Mouse (Mus musculus) heart, embryonic 10.5 days (tissue): ENCODE measurements around the gene Gse1. TPM values are rescaled to one million over a fixed set of nuclear protein-coding genes. Genes with fewer than 3 reads are reported as not detected.

Source experiments
- DNase-seq: peaks from one replicate; pipeline ENCODE4 v3.0.0-alpha.2; 2017; ENCODE audit warnings: low spot score
- H3K27ac ChIP-seq: fragments of 300-500 bp; sonication (generic); 2 replicates; pipeline ENCODE4 v1.5.1; 2016; ENCODE audit warnings: mild to moderate bottlenecking
- H3K27me3 ChIP-seq: fragments of 300-500 bp; sonication (generic); 2 replicates; pipeline ENCODE4 v1.6.1; 2016; ENCODE audit warnings: mild to moderate bottlenecking; ENCODE audit not compliant: poor library complexity, insufficient read depth, severe bottlenecking
- H3K36me3 ChIP-seq: fragments of 300-500 bp; sonication (generic); 2 replicates; pipeline ENCODE4 v1.6.1; 2016; ENCODE audit warnings: mild to moderate bottlenecking, moderate library complexity
- H3K4me1 ChIP-seq: fragments of 300-500 bp; sonication (generic); 2 replicates; pipeline ENCODE4 v1.6.1; 2016; ENCODE audit warnings: mild to moderate bottlenecking
- H3K4me3 ChIP-seq: fragments of 300-500 bp; sonication (generic); 2 replicates; pipeline ENCODE4 v1.5.1; 2016; ENCODE audit warnings: mild to moderate bottlenecking, moderate library complexity
- H3K9me3 ChIP-seq: fragments of 300-500 bp; sonication (generic); 2 replicates; pipeline ENCODE4 v1.6.1; 2016; ENCODE audit warnings: mild to moderate bottlenecking, moderate library complexity
- WGBS: fragments of 180-500 bp; shearing (Covaris S2); methylation state at CpG from one replicate; pipeline ENCODE4 v1.1.7; 2016; 5-methylcytosine and 5-hydroxymethylcytosine counted together
- polyA plus RNA-seq: library from polyadenylated mRNA; unstranded; fragments of >200 nt; fragmentation: Nextera tagmentation; extraction: Ambion mirVana; gene quantifications from 2 replicates; pipeline ENCODE4 v1.2.1, GENCODE M21; 2016

Gene Gse1
- polyA plus RNA-seq, 1 experiment from 2014 or later, result 13.7 TPM

DNA sequence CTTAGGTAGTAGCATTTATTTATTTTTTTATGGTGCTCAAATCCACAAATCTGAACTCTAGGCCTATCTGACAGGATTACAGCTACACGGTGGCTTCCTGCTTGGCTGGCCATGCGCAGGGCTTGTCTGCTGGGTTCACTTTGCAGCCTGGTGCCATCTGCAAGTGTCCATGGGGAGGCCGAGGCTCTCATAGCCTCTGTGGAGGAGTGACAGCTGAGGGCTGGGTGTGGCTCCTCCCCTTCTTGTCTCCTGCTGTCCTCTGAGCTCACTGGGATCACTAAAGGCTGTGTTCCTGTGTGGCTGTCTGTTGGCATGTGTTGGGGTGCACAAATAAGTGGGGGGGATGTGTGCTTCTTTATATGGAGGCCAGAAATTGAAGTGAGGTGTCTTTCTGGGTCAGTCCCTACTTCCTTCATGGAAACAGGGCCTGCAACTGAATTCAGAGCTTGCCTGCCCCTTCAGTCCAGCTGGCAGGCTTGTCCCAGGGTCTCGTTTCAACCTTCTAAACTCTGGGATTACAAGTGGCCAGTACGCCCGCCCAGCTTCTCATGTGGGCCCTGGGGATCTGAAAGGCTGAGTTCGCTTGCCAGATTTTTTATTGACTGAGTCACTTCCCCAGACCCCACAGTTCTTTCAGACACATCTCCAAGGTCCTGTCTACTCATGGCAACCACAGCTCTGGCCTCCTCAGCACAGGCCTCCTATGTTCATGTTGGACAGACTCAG, 12.7 kb upstream of the Gse1 start:
- Histone ChIP-seq H3K4me3 (no peak overlapping the region), H3K4me1 (peaks cover 78% of the 10 kb centered on the region), H3K27me3 (no peaks in the 10 kb centered on the region), H3K36me3 (no peaks in the 10 kb centered on the region), H3K9me3 (no peaks in the 10 kb centered on the region), H3K27ac (peak overlapping the region; percentile 75)
- no peak for DNase-seq
- WGBS, result 49% methylated on average over 7 of the region's 7 CpGs

GRCm38 (mm10) chr8:120216855-120217830, 11.1 kb upstream of the Gse1 start:
- peaks cover 80% of the 10 kb centered on the region for H3K4me1 ChIP-seq
- no peaks in the 10 kb centered on the region for H3K36me3 ChIP-seq
- no peaks in the 10 kb centered on the region for H3K27me3 ChIP-seq
- WGBS, result 12% methylated on average over 13 of the region's 13 CpGs
- no peaks in the 10 kb centered on the region for H3K9me3 ChIP-seq
- peak overlapping the region; percentile 79 for H3K27ac ChIP-seq
- H3K4me3 ChIP-seq, result 0 out of 2 replicates have a peak overlapping the region, but pooled peaks have one; percentile 20
- peak; percentile 89 for DNase-seq

DNA sequence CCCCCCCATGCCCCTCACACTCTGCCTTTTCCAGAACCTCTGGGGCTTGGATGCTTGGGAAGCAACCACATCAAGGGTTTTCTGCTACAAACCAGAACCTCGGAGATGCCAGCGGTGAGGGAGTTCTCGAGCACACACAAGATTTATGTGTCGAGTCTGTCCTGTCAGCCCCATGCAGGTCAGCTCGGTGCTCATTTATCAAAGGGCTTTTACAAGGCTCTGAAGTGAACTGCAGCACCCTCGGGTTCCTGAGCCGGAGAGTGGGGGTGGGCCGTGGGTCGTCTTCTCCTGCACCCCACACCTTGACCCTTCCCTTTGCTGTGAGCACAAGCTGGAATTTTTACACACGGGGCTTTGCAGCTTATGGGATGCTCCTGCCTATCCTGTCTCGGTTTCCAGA, 5.7 kb upstream of the Gse1 start:
- 62% methylated on average over 11 of the region's 11 CpGs for WGBS
- no peak overlapping the region for H3K4me3 ChIP-seq
- peak overlapping the region; percentile 26; the same call in 1 of the 2 replicates for H3K27ac ChIP-seq
- DNase-seq, result no peak
- H3K36me3 ChIP-seq, result no peaks in the 10 kb centered on the region
- no peaks in the 10 kb centered on the region for H3K9me3 ChIP-seq
- H3K4me1 ChIP-seq, result peaks cover 85% of the 10 kb centered on the region
- H3K27me3 ChIP-seq, result peaks cover 10% of the 10 kb centered on the region; the same call in 1 of the 2 replicates

DNA sequence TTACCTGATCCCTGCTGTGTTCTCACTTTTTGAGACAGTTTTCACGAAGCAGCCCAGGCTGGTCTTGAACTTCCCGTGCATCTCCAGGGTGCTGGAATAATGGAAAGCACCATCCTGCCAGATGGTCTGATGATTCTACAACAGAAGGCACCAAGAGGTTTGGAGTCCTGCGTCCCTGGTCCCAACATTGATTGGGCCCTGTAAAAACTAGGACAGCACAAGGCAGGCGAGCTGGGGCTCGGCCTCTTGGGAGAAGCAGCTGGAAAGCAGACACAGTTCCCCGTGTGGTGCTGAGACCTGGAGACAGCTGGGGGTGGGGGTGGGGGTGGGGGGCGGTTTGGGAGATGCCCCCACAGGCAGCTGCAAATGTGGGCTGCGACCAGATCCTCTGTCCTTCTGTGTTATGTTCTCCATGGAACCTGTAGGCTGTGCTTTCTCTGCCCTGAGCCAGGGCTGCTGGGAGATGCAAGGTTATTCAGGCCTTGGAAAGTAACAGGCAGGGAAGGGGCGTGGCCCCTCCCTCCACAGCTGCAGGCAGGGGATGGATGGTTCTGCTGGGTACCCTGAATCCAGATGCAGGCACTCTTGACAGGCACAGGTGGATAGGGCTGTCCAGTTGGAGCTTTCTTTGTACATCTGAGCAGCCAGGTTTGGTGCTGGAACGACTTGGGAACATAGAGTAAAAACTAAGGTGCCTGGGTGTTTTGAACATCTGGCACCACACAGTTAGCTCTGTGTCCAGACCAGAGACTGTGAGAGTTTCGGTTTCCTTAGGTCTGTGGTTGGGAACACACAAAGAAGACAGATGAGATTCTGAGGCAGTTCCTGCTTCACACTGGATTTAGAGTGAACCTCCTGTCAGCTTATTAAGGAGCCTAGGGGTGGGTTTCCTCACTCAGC, 3.5 kb upstream of the Gse1 start:
- no peak for DNase-seq
- Histone ChIP-seq H3K36me3 (no peaks in the 10 kb centered on the region), H3K4me1 (peaks cover 87% of the 10 kb centered on the region), H3K4me3 (no peak overlapping the region), H3K9me3 (no peaks in the 10 kb centered on the region), H3K27ac (peak overlapping the region; percentile 44), H3K27me3 (peaks cover 22% of the 10 kb centered on the region)
- 51% methylated on average over 11 of the region's 11 CpGs for WGBS

- Histone ChIP-seq H3K27me3 (peaks cover 30% of the 10 kb centered on the region), H3K27ac (peak overlapping the region; percentile 44)
These were observed 2.7 kb upstream of the Gse1 start for GRCm38 (mm10) chr8:120225421-120226151.

GRCm38 (mm10) chr8:120226700-120227577, 1.3 kb upstream of the Gse1 start:
- 49% methylated on average over 5 of the region's 5 CpGs for WGBS
- H3K27ac ChIP-seq, result peak overlapping the region; percentile 88
- DNase-seq, result no peak

More at GRCm38 (mm10) chr8:120225421-120226151, 2.7 kb upstream of the Gse1 start:
- Histone ChIP-seq H3K9me3 (no peaks in the 10 kb centered on the region), H3K36me3 (no peaks in the 10 kb centered on the region), H3K4me3 (no peak overlapping the region), H3K4me1 (peaks cover 87% of the 10 kb centered on the region)
- 55% methylated on average over 10 of the region's 10 CpGs for WGBS
- DNase-seq, result no peak

DNA sequence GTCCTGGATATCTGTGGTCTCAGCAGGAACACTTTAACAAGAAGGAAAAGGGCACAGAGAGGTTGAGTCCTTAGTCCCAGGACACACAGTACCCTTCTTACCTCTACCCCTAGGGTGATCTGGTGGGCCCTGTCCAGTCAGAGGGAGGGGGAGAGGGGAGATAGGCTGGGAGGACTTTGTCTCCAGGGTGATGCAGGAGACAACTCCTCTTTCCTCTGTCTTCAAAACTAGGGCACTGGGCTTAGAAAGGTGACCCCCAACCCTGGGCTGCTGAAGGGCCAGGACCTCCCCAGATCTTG, 729 bp upstream of the Gse1 start:
- Histone ChIP-seq H3K27me3 (peaks cover 41% of the 10 kb centered on the region), H3K36me3 (no peaks in the 10 kb centered on the region), H3K27ac (peak overlapping the region; percentile 88), H3K4me1 (peaks cover 87% of the 10 kb centered on the region), H3K4me3 (peak overlapping the region; percentile 75), H3K9me3 (no peaks in the 10 kb centered on the region)
- no peak for DNase-seq

More at GRCm38 (mm10) chr8:120226700-120227577, 1.3 kb upstream of the Gse1 start:
- H3K4me1 ChIP-seq, result peaks cover 87% of the 10 kb centered on the region
- H3K36me3 ChIP-seq, result no peaks in the 10 kb centered on the region
- no peaks in the 10 kb centered on the region for H3K9me3 ChIP-seq
- H3K27me3 ChIP-seq, result peaks cover 36% of the 10 kb centered on the region
- no peak overlapping the region for H3K4me3 ChIP-seq

DNA sequence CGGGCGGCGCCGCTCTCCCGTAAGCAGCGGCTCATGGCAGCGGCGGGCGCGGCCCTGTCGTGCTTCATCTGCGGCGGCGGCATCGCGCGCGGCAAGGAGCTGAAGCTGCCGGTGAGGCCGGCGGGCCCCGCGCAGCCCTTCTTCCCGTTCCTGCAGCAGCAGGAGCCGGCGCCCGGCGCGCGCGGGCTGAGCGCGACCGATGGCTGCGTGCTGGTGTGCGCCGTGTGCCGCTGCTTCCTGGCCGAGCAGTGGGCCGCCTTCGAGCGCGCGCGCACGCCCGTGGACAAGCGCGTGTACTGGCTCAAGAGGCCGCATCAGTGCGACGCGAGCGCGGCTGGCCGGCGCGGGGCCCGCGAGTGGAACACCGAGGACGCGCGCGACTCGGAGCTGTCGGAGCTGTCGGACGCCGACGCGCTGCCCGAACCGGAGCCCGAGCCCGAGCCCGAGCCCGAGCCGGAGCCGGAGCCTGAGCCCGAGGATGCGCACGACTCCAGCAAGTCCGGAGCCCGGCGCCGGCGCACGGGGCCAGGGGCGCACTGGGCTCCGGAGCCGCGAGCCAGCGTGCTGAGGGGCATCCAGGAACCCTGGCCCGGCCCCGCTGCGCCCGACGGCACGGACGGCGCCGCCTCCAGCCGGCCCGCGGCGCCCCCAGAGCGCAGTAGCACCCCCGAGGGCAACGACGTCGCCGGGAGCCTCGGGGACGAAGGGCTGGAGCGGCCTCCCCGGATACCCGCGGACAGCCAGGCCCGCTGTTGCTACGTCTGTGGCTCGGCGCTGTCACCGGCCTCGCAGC, 721 bp downstream of the Gse1 start:
- Histone ChIP-seq H3K27me3 (peaks cover 55% of the 10 kb centered on the region), H3K9me3 (no peaks in the 10 kb centered on the region), H3K4me3 (peak overlapping the region; percentile 75), H3K4me1 (peaks cover 93% of the 10 kb centered on the region), H3K27ac (peak overlapping the region; percentile 88), H3K36me3 (no peaks in the 10 kb centered on the region)
- 2% methylated on average over 105 of the region's 125 CpGs for WGBS
- no peak for DNase-seq

GRCm38 (mm10) chr8:120229574-120229916, 1.3 kb downstream of the Gse1 start:
- no peak for DNase-seq
- Histone ChIP-seq H3K27me3 (peaks cover 59% of the 10 kb centered on the region), H3K27ac (peak overlapping the region; percentile 88), H3K4me3 (peak overlapping the region; percentile 75), H3K9me3 (no peaks in the 10 kb centered on the region), H3K36me3 (no peaks in the 10 kb centered on the region), H3K4me1 (peaks cover 96% of the 10 kb centered on the region)
- WGBS, result 4% methylated on average over 22 of the region's 22 CpGs

DNA sequence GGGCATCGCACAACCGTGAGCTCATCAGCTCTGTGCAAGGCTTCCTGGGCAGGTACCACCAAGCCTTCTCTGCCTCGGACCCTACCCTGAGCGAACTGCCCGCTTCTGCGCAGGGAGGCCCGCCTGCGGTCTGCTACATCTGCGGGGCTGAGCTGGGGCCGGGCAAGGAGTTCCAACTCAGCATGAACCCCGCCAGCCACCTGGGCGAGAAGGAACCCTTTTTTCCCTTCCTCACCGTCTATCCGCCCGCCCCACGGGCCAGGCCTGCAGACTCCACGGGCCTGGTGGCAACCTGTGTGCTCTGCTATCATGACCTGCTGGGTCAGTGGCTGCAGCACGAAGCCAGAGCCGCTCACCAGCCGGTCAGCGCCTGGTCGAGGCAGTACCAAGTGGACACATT, 1.8 kb downstream of the Gse1 start:
- Histone ChIP-seq H3K4me3 (peak overlapping the region; percentile 75), H3K27me3 (peaks cover 63% of the 10 kb centered on the region), H3K4me1 (peaks cover 96% of the 10 kb centered on the region), H3K9me3 (no peaks in the 10 kb centered on the region), H3K27ac (0 out of 2 replicates have a peak overlapping the region, but pooled peaks have one; percentile 88), H3K36me3 (no peaks in the 10 kb centered on the region)
- DNase-seq, result no peak
- WGBS, result 11% methylated on average over 22 of the region's 22 CpGs
